Mouse (Mus musculus): ENCODE results near the gene Ephb2. TPM values are rescaled to one million over a fixed set of nuclear protein-coding genes. Genes with fewer than 3 reads are reported as not detected.

Gene Ephb2
- polyA plus RNA-seq, 1 experiment = not detected

DNA sequence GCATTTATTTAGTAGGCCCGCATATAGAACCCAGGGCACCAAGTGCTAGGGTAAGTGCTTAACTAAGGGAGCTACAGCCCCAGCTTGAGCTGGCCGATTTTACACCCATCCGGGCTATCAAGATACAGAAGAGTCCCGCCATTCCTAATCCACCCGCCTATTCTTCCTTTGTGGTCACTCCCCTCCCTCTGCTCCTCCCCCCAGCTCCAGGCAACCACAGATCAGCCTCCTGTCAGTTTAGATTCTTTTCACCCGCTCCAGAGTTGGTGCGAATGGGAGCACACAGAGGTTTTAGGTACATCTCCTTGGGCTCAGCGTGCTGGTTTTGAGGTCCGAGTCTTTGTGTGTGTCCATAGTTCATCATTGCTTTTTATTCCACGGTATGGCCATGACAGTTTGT is 196.9 kb downstream of the Ephb2 start:
- Histone ChIP-seq H3K4me3 (replicated peaks) (no peak overlapping the region), H3K36me3 (ENCODE audit: control insufficient read depth) (no peaks in the 10 kb centered on the region), H3K4me1 (ENCODE audit: control insufficient read depth) (peaks cover 3% of the 10 kb centered on the region; the same call in 1 of the 2 replicates), H3K9me3 (ENCODE audit: control insufficient read depth, low read length) (no peaks in the 10 kb centered on the region; the same call in 1 of the 2 replicates), H3K27me3 (ENCODE audit: control insufficient read depth) (peaks cover 21% of the 10 kb centered on the region)
- TF ChIP-seq TAL1 (IDR thresholded peaks at IDR 0.05; ENCODE audit: low read length) (no peak), GATA1 (IDR thresholded peaks at IDR 0.05; ENCODE audit: low read length) (no peak)

DNA sequence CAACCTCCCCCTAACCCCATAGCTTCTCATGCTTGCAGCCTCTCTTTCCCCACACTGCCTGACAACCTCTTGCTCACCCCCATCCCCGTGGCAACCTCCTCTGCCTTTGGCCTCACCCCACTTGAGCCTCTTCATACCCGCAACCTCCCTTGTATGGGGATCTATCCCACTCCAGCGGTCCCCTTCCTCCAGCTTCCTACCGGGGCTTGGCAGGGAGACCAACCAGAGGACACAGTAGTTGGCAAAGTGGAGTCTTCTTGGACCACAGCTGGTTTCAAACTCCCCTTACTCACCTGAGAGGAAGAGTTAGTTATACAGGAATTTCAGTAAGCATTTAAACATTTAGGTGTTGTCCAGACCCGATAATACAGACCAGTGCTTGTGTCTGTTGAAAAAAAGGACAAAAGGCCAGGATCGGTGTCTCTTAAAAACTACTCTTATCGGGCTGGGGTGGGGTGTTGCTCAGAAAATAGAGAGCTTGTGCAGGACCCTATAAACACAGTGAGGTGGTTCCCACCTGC is 197.5 kb downstream of the Ephb2 start:
- no peaks in the 10 kb centered on the region; the same call in 1 of the 2 replicates for H3K9me3 ChIP-seq (ENCODE audit: control insufficient read depth, low read length)
- no peaks in the 10 kb centered on the region for H3K36me3 ChIP-seq (ENCODE audit: control insufficient read depth)
- H3K27me3 ChIP-seq (ENCODE audit: control insufficient read depth) = peaks cover 21% of the 10 kb centered on the region
- TF ChIP-seq TAL1 (IDR thresholded peaks at IDR 0.05; ENCODE audit: low read length) = no peak
- no peak for TF ChIP-seq GATA1 (IDR thresholded peaks at IDR 0.05; ENCODE audit: low read length)
- H3K4me1 ChIP-seq (ENCODE audit: control insufficient read depth) = peaks cover 3% of the 10 kb centered on the region; the same call in 1 of the 2 replicates
- H3K4me3 ChIP-seq (replicated peaks) = no peak overlapping the region

DNA sequence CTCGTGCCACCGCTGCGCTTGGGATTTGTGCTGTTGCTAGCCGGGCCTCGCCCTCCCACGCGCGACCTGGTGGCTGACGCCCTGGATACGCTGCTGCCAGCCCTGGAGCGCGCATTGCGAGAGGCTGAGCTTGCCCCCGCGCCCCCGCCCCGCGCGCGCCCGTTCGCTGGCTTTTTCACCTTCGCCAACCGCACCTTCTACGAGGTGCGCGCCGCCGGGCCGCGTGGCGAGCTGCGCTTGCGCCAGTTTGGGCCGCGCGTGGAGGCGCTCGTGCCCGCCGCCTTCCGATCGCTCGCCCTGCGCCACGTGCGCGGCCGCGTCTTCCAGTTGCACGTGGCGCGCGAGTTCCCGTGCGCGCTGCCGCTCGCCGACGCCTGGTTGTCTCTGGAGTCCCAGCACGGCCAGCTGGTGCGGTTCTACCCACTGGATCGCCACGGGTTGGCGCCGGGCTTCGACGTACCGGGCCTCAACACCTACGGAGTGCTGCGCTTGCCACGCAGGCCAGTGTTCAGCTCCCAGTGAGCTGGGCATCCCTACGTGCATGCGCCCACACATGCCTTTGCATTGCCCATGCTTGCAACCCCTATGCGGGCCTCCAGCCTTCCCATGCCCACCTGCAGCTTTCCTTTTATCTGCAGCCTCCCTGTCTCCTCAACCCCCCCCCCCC is 198.1 kb downstream of the Ephb2 start:
- Histone ChIP-seq H3K4me3 (replicated peaks) (peak overlapping the region; percentile 26), H3K27me3 (ENCODE audit: control insufficient read depth) (peaks cover 21% of the 10 kb centered on the region), H3K4me1 (ENCODE audit: control insufficient read depth) (peaks cover 3% of the 10 kb centered on the region; the same call in 1 of the 2 replicates), H3K9me3 (ENCODE audit: control insufficient read depth, low read length) (no peaks in the 10 kb centered on the region; the same call in 1 of the 2 replicates), H3K36me3 (ENCODE audit: control insufficient read depth) (no peaks in the 10 kb centered on the region)
- TF ChIP-seq TAL1 (IDR thresholded peaks at IDR 0.05; ENCODE audit: low read length) (no peak), GATA1 (IDR thresholded peaks at IDR 0.05; ENCODE audit: low read length) (no peak)

DNA sequence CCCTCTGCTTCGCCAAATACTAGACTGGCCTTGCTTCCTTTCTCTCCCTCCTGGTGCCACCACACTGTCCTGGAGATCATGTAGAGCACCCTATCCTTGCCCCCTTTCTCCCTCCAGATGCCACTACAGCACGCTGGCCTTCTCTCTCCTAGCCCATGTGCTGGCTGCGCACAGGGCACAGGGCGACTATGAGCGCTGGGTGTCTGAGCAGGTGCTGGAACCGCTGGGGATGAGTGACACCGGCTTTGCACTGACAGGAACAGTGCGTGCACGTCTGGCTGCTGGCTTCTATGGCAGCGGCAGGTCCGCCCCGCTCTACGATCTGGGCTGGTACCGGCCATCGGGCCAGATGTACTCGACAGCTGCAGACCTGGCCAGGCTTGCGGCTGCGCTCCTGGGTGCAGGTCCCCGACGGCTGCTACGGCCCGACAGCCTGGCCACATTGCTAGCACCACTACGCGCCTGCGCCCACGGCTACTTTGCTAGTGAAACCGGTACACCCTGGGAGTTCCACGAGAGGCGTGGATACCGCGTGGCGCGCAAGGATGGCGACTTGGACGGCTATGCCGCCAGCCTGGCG is 198.7 kb downstream of the Ephb2 start:
- TF ChIP-seq GATA1 (IDR thresholded peaks at IDR 0.05; ENCODE audit: low read length) (no peak), TAL1 (IDR thresholded peaks at IDR 0.05; ENCODE audit: low read length) (no peak)

DNA sequence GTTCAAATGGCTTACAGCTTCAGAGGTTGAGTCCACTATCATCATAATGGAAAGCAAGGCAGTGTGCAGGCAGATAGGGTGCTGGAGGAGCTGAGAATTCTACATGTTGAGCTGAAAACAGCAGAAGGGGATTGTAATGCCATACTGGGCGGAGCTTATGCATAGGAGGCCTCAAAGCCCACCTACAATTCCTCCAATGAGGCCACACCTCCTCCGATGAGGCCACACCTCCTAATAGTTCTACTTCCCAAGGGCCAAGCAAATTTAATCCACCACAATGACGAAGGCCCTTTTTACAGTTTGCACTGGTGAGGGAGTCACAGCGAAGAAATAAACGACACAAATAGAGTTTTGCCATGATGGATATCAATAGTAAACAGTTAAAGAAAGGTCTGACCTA is 199.3 kb downstream of the Ephb2 start:
- Histone ChIP-seq H3K36me3 (ENCODE audit: control insufficient read depth) (no peaks in the 10 kb centered on the region), H3K4me1 (ENCODE audit: control insufficient read depth) (peaks cover 3% of the 10 kb centered on the region; the same call in 1 of the 2 replicates), H3K27me3 (ENCODE audit: control insufficient read depth) (peaks cover 21% of the 10 kb centered on the region), H3K4me3 (replicated peaks) (no peak overlapping the region), H3K9me3 (ENCODE audit: control insufficient read depth, low read length) (no peaks in the 10 kb centered on the region; the same call in 1 of the 2 replicates)
- TF ChIP-seq TAL1 (IDR thresholded peaks at IDR 0.05; ENCODE audit: low read length) = no peak
- TF ChIP-seq GATA1 (IDR thresholded peaks at IDR 0.05; ENCODE audit: low read length) = no peak

More for the DNA sequence above, 198.7 kb downstream of the Ephb2 start:
- peak overlapping the region; percentile 26 for H3K4me3 ChIP-seq (replicated peaks)
- peaks cover 21% of the 10 kb centered on the region for H3K27me3 ChIP-seq (ENCODE audit: control insufficient read depth)
- H3K9me3 ChIP-seq (ENCODE audit: control insufficient read depth, low read length) = no peaks in the 10 kb centered on the region; the same call in 1 of the 2 replicates
- no peaks in the 10 kb centered on the region for H3K36me3 ChIP-seq (ENCODE audit: control insufficient read depth)
- peaks cover 3% of the 10 kb centered on the region; the same call in 1 of the 2 replicates for H3K4me1 ChIP-seq (ENCODE audit: control insufficient read depth)

DNA sequence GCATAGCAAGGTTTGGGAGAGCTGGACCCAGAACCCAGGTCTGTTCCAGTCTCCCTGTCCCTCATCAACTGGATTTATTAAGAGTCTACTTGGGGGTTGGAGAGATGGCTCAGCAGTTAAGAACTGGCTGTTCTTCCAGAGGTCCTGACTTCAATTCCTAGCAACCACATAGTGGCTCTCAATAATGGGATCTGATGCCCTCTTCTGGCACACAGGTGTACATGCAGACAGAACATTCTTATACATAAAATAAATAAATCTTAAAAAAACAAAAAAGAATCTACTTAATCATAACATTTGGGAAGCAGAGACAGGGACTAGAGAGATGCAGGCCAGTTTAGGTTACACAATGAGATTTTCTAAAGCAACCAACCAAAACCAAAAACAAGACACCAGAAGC is 199.8 kb downstream of the Ephb2 start:
- TF ChIP-seq TAL1 (IDR thresholded peaks at IDR 0.05; ENCODE audit: low read length) (no peak), GATA1 (IDR thresholded peaks at IDR 0.05; ENCODE audit: low read length) (no peak)
- H3K36me3 ChIP-seq (ENCODE audit: control insufficient read depth) = no peaks in the 10 kb centered on the region
- peaks cover 3% of the 10 kb centered on the region; the same call in 1 of the 2 replicates for H3K4me1 ChIP-seq (ENCODE audit: control insufficient read depth)
- no peaks in the 10 kb centered on the region; the same call in 1 of the 2 replicates for H3K9me3 ChIP-seq (ENCODE audit: control insufficient read depth, low read length)
- H3K27me3 ChIP-seq (ENCODE audit: control insufficient read depth) = peaks cover 21% of the 10 kb centered on the region
- H3K4me3 ChIP-seq (replicated peaks) = no peak overlapping the region

DNA sequence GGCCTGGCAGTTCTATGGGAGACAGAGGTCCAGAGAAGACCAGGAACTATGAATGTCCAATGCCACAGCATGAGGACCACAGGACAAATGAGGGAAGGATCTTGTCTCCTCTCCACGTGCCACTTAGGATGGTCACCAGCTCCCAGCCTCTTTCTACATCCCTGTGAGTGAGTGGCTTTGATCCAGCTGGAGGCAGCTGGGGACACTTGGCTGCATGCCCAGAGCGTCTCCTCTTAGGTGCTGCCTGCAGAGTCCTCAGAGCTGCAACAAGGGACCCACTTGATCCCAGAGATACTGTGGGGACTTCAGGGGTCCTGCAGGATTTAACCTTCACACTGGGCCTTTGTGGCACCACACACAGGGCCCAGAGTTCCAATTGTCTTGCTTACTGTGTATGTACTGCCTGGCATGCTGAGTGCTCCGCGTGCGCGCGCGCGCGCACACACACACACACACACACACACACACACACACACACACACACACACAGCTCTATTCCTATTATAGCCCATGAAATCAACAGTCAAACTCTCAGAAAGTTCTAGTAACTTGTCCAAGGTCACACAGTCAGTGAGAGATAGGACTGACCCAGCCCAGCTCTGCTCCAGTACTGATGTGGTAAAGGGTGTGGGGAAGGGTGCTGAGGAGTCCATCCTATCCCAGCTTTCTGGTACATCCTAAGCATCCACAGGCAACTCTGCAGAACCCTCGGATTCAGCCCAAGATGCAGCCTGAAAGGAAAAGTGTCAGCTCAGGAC is 204.4 kb downstream of the Ephb2 start:
- TF ChIP-seq GATA1 (IDR thresholded peaks at IDR 0.05; ENCODE audit: low read length) (no peak), TAL1 (IDR thresholded peaks at IDR 0.05; ENCODE audit: low read length) (no peak)
- no peaks in the 10 kb centered on the region for H3K9me3 ChIP-seq (ENCODE audit: control insufficient read depth, low read length)
- H3K27me3 ChIP-seq (ENCODE audit: control insufficient read depth) = peaks cover 1% of the 10 kb centered on the region; the same call in 1 of the 2 replicates
- H3K4me3 ChIP-seq (replicated peaks) = no peak overlapping the region
- H3K36me3 ChIP-seq (ENCODE audit: control insufficient read depth) = no peaks in the 10 kb centered on the region
- no peaks in the 10 kb centered on the region for H3K4me1 ChIP-seq (ENCODE audit: control insufficient read depth)

DNA sequence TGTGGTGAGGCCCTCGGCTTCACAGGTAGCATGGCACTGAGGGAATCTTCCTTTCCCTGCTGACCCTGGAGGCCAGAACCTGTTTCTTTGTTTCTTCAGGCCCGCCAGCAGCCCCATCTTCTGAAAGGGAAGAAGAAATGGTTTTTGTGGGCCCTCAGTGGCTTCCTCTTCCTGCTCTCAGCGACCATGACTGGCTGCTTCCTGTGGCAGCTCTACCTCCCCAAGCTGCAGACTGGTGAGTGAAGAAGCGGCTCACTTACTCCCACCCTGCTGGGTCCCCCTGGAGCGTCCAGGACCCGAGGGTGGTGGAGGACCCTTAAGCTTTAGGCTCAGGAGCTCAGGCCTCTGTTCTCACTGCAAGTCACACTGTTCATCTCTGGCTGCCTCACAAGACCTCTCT is 209.2 kb downstream of the Ephb2 start:
- no peaks in the 10 kb centered on the region for H3K4me1 ChIP-seq (ENCODE audit: control insufficient read depth)
- H3K9me3 ChIP-seq (ENCODE audit: control insufficient read depth, low read length) = no peaks in the 10 kb centered on the region
- no peak for TF ChIP-seq GATA1 (IDR thresholded peaks at IDR 0.05; ENCODE audit: low read length)
- TF ChIP-seq TAL1 (IDR thresholded peaks at IDR 0.05; ENCODE audit: low read length) = no peak
- H3K4me3 ChIP-seq (replicated peaks) = no peak overlapping the region
- no peaks in the 10 kb centered on the region for H3K27me3 ChIP-seq (ENCODE audit: control insufficient read depth)
- no peaks in the 10 kb centered on the region for H3K36me3 ChIP-seq (ENCODE audit: control insufficient read depth)

DNA sequence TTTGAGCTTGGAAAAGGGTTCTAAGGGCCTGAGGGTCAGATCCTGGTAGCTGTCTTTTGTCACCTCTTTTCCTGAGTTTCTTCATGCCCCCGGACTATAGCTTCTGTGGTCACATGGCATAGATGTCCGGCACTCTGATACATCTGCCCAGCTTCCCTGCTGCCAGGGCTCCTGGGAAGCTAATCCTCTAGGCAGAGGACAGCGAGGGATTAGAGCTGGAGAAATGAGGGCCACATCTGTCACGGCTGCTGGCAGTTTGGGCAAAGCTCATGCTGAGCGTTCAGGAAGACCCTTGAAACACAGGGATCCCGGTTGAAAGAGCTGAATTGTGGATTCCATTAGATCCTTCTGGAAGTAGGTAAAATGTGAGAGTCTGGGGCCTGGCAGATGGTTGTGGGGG is 213.4 kb downstream of the Ephb2 start, which contains the start of gene Lactbl1:
TSS of gene Lactbl1 (plus strand) at position 234 of the 400 bp plus-strand sequence.
- no peak within 1 kb of the TSS for H3K4me3 ChIP-seq (replicated peaks)
- H3K27me3 ChIP-seq (ENCODE audit: control insufficient read depth) = no peaks in the 10 kb centered on the region
- no peaks in the 10 kb centered on the region for H3K36me3 ChIP-seq (ENCODE audit: control insufficient read depth)
- no peak for TF ChIP-seq GATA1 (IDR thresholded peaks at IDR 0.05; ENCODE audit: low read length)
- no peak for TF ChIP-seq TAL1 (IDR thresholded peaks at IDR 0.05; ENCODE audit: low read length)
- no peaks in the 10 kb centered on the region for H3K4me1 ChIP-seq (ENCODE audit: control insufficient read depth)
- no peaks in the 10 kb centered on the region for H3K9me3 ChIP-seq (ENCODE audit: control insufficient read depth, low read length)
